Mouse (Mus musculus) small intestine, adult 2 months (tissue): ENCODE measurements around the gene Tmem50a.

Source experiments
- CTCF ChIP-seq: fragments of 200-500 bp; IDR thresholded peaks from 2 replicates; pipeline ENCODE4 v1.5.1; 2012; ENCODE audit warnings: low read depth, mild to moderate bottlenecking, control low read depth, inconsistent platforms, low read length, moderate library complexity, mixed read lengths; ENCODE audit not compliant: insufficient replicate concordance, insufficient read length; ENCODE audit errors: extremely low read depth
- POLR2A ChIP-seq: fragments of 200-500 bp; IDR thresholded peaks from 2 replicates; pipeline ENCODE4 v1.6.1; 2012; ENCODE audit warnings: low read depth, mild to moderate bottlenecking, control low read depth, inconsistent platforms, low read length, moderate library complexity

GRCm38 (mm10) chr4:134954461-134954860, 39.6 kb upstream of the Tmem50a start:
- TF ChIP-seq POLR2A (no peak), CTCF (no peak)
